Mouse (Mus musculus) hindbrain, embryonic 12.5 days (tissue): Measurements from ENCODE around the gene Setx. TPM values are rescaled to one million over a fixed set of nuclear protein-coding genes. Genes with fewer than 3 reads are reported as not detected.
"Not testable (repeated sequence)": the region's sequence is repeated elsewhere in the genome, so short reads cannot be mapped to it uniquely, and the experiment has no call there.

Experiments
- ATAC-seq: fragments of 200-750 bp; cut with Nextera tagmentation; 2 replicates; pipeline ENCODE4 v1.8.0; 2017; ENCODE audit warnings: moderate TSS enrichment; ENCODE audit not compliant: low FRiP score
- H3K27ac ChIP-seq: fragments of 300-500 bp; sonication (generic); 2 replicates; pipeline ENCODE4 v1.5.1; 2016; ENCODE audit warnings: mild to moderate bottlenecking
- H3K27me3 ChIP-seq: fragments of 300-500 bp; sonication (generic); 2 replicates; pipeline ENCODE4 v1.6.1; 2016; ENCODE audit warnings: mild to moderate bottlenecking
- H3K36me3 ChIP-seq: fragments of 300-500 bp; sonication (generic); 2 replicates; pipeline ENCODE4 v1.6.1; 2016; ENCODE audit warnings: mild to moderate bottlenecking
- H3K4me1 ChIP-seq: fragments of 300-500 bp; sonication (generic); 2 replicates; pipeline ENCODE4 v1.6.1; 2016
- H3K4me2 ChIP-seq: fragments of 300-500 bp; sonication (generic); replicated peaks from 2 replicates; pipeline ENCODE4 v1.6.1; 2016; ENCODE audit warnings: mild to moderate bottlenecking
- H3K4me3 ChIP-seq: fragments of 300-500 bp; sonication (generic); 2 replicates; pipeline ENCODE4 v1.5.1; 2016; ENCODE audit warnings: mild to moderate bottlenecking
- H3K9ac ChIP-seq: fragments of 300-500 bp; sonication (generic); 2 replicates; pipeline ENCODE4 v1.6.1; 2016; ENCODE audit warnings: mild to moderate bottlenecking, moderate library complexity
- H3K9me3 ChIP-seq: fragments of 300-500 bp; sonication (generic); replicated peaks from 2 replicates; pipeline ENCODE4 v1.6.1; 2016; ENCODE audit warnings: mild to moderate bottlenecking
- WGBS: fragments of 180-500 bp; shearing (Covaris S2); methylation state at CpG from one replicate; pipeline ENCODE4 v1.1.7; 2016; 5-methylcytosine and 5-hydroxymethylcytosine counted together
- polyA plus RNA-seq: library from polyadenylated mRNA; unstranded; fragments of >200 nt; fragmentation: Nextera tagmentation; extraction: Ambion mirVana; gene quantifications from 2 replicates; pipeline ENCODE4 v1.2.1, GENCODE M21; 2016

Setx gene
- 17.4 and 20.0 TPM in 2 replicates for polyA plus RNA-seq

- peak within 1 kb of the TSS; percentile 94 for H3K27ac ChIP-seq
- ATAC-seq: no peak
- peak within 1 kb of the TSS; percentile 70 for H3K4me3 ChIP-seq
Measured at GRCm38 (mm10) chr2:29123907-29124569, at the start of gene Setx. TSS of gene Setx (plus strand) at chr2:29124181.

GRCm38 (mm10) chr2:29074676-29075075, 49.3 kb upstream of the Setx start:
- no peaks in the 10 kb centered on the region for H3K27me3 ChIP-seq
- ATAC-seq: no peak
- no peak overlapping the region for H3K4me3 ChIP-seq
- no peak overlapping the region for H3K27ac ChIP-seq
- no peak overlapping the region for H3K4me2 ChIP-seq
- no peaks in the 10 kb centered on the region for H3K4me1 ChIP-seq
- no peak overlapping the region for H3K9ac ChIP-seq
- no peaks in the 10 kb centered on the region for H3K9me3 ChIP-seq
- WGBS: 96% methylated on average over 7 of the region's 7 CpGs
- H3K36me3 ChIP-seq: peaks cover 85% of the 10 kb centered on the region

More at GRCm38 (mm10) chr2:29123907-29124569, at the start of gene Setx:
- Histone ChIP-seq H3K36me3 (peaks cover 23% of the 10 kb centered on the region), H3K4me1 (peaks cover 8% of the 10 kb centered on the region), H3K9ac (peak within 1 kb of the TSS; percentile 88), H3K9me3 (no peaks in the 10 kb centered on the region), H3K4me2 (peak within 1 kb of the TSS; percentile 75), H3K27me3 (no peaks in the 10 kb centered on the region)
- WGBS: 68% methylated on average over 14 of the region's 14 CpGs

GRCm38 (mm10) chr2:29075331-29076070, 48.5 kb upstream of the Setx start:
- WGBS: 96% methylated on average over 11 of the region's 11 CpGs
- Histone ChIP-seq H3K27ac (no peak overlapping the region), H3K9me3 (no peaks in the 10 kb centered on the region), H3K4me3 (no peak overlapping the region), H3K27me3 (no peaks in the 10 kb centered on the region), H3K9ac (no peak overlapping the region), H3K4me2 (no peak overlapping the region), H3K4me1 (no peaks in the 10 kb centered on the region), H3K36me3 (peaks cover 87% of the 10 kb centered on the region)
- no peak for ATAC-seq

GRCm38 (mm10) chr2:29076226-29076625, 47.8 kb upstream of the Setx start:
- no peak overlapping the region for H3K4me3 ChIP-seq
- H3K27ac ChIP-seq: no peak overlapping the region
- H3K4me1 ChIP-seq: no peaks in the 10 kb centered on the region
- peaks cover 87% of the 10 kb centered on the region for H3K36me3 ChIP-seq
- no peak for ATAC-seq
- H3K9ac ChIP-seq: no peak overlapping the region
- H3K4me2 ChIP-seq: no peak overlapping the region
- no peaks in the 10 kb centered on the region for H3K9me3 ChIP-seq
- no peaks in the 10 kb centered on the region for H3K27me3 ChIP-seq
- WGBS: 88% methylated on average over 2 of the region's 2 CpGs

- Histone ChIP-seq H3K36me3 (peaks cover 89% of the 10 kb centered on the region), H3K27me3 (no peaks in the 10 kb centered on the region), H3K9me3 (no peaks in the 10 kb centered on the region), H3K4me1 (no peaks in the 10 kb centered on the region), H3K4me2 (no peak overlapping the region), H3K27ac (no peak overlapping the region), H3K9ac (no peak overlapping the region), H3K4me3 (no peak overlapping the region)
- WGBS: 74% methylated on average over 3 of the region's 3 CpGs
- no peak for ATAC-seq
Measured at GRCm38 (mm10) chr2:29081965-29082364, 42.0 kb upstream of the Setx start.

GRCm38 (mm10) chr2:29086026-29086425, 38.0 kb upstream of the Setx start:
- peaks cover 63% of the 10 kb centered on the region for H3K36me3 ChIP-seq
- H3K9ac ChIP-seq: no peak overlapping the region

GRCm38 (mm10) chr2:29089276-29089675, 34.7 kb upstream of the Setx start:
- not testable (repeated sequence) for H3K27ac ChIP-seq, H3K27me3 ChIP-seq, H3K9ac ChIP-seq, ATAC-seq, H3K4me2 ChIP-seq, H3K4me1 ChIP-seq, H3K4me3 ChIP-seq, H3K9me3 ChIP-seq
- WGBS: 74% methylated on average over 6 of the region's 6 CpGs
- peaks cover 31% of the 10 kb centered on the region for H3K36me3 ChIP-seq

More at GRCm38 (mm10) chr2:29086026-29086425, 38.0 kb upstream of the Setx start:
- H3K27me3 ChIP-seq: no peaks in the 10 kb centered on the region
- 97% methylated on average over 7 of the region's 7 CpGs for WGBS
- H3K4me3 ChIP-seq: no peak overlapping the region
- no peak overlapping the region for H3K27ac ChIP-seq
- H3K9me3 ChIP-seq: no peaks in the 10 kb centered on the region
- no peak for ATAC-seq
- H3K4me1 ChIP-seq: no peaks in the 10 kb centered on the region
- H3K4me2 ChIP-seq: no peak overlapping the region

GRCm38 (mm10) chr2:29095674-29096073, 28.3 kb upstream of the Setx start:
- Histone ChIP-seq H3K4me3 (no peak overlapping the region), H3K9me3 (no peaks in the 10 kb centered on the region), H3K27ac (no peak overlapping the region), H3K36me3 (no peaks in the 10 kb centered on the region), H3K4me1 (no peaks in the 10 kb centered on the region), H3K27me3 (no peaks in the 10 kb centered on the region), H3K9ac (no peak overlapping the region), H3K4me2 (no peak overlapping the region)
- ATAC-seq: no peak
- 87% methylated on average over 8 of the region's 8 CpGs for WGBS

GRCm38 (mm10) chr2:29096751-29097150, 27.2 kb upstream of the Setx start:
- H3K9ac ChIP-seq: no peak overlapping the region
- H3K4me1 ChIP-seq: no peaks in the 10 kb centered on the region
- no peaks in the 10 kb centered on the region for H3K9me3 ChIP-seq
- no peaks in the 10 kb centered on the region for H3K27me3 ChIP-seq
- no peak overlapping the region for H3K4me3 ChIP-seq
- H3K4me2 ChIP-seq: no peak overlapping the region
- H3K27ac ChIP-seq: no peak overlapping the region
- no peaks in the 10 kb centered on the region for H3K36me3 ChIP-seq
- 66% methylated on average over 4 of the region's 4 CpGs for WGBS
- ATAC-seq: no peak

- no peak overlapping the region for H3K9ac ChIP-seq
- H3K4me3 ChIP-seq: no peak overlapping the region
- no peaks in the 10 kb centered on the region for H3K4me1 ChIP-seq
- H3K36me3 ChIP-seq: no peaks in the 10 kb centered on the region
- ATAC-seq: no peak
- H3K27ac ChIP-seq: no peak overlapping the region
- H3K9me3 ChIP-seq: no peaks in the 10 kb centered on the region
- H3K4me2 ChIP-seq: no peak overlapping the region
- WGBS: 79% methylated on average over 3 of the region's 3 CpGs
- H3K27me3 ChIP-seq: no peaks in the 10 kb centered on the region
Measured at GRCm38 (mm10) chr2:29097465-29097864, 26.5 kb upstream of the Setx start.

GRCm38 (mm10) chr2:29097955-29098354, 26.0 kb upstream of the Setx start:
- not testable (repeated sequence) for H3K9me3 ChIP-seq, ATAC-seq, H3K27me3 ChIP-seq, H3K9ac ChIP-seq, H3K4me3 ChIP-seq, H3K4me1 ChIP-seq, H3K4me2 ChIP-seq, H3K36me3 ChIP-seq, H3K27ac ChIP-seq
- 95% methylated on average over 4 of the region's 5 CpGs for WGBS

GRCm38 (mm10) chr2:29098786-29099185, 25.2 kb upstream of the Setx start:
- no peaks in the 10 kb centered on the region for H3K9me3 ChIP-seq
- no peak overlapping the region for H3K27ac ChIP-seq
- no peak for ATAC-seq
- H3K36me3 ChIP-seq: no peaks in the 10 kb centered on the region
- no peak overlapping the region for H3K4me2 ChIP-seq
- no peak overlapping the region for H3K9ac ChIP-seq
- WGBS: 75% methylated on average over 8 of the region's 8 CpGs
- H3K4me3 ChIP-seq: no peak overlapping the region
- no peaks in the 10 kb centered on the region for H3K4me1 ChIP-seq
- no peaks in the 10 kb centered on the region for H3K27me3 ChIP-seq

GRCm38 (mm10) chr2:29099646-29100045, 24.3 kb upstream of the Setx start:
- Histone ChIP-seq H3K27me3 (no peaks in the 10 kb centered on the region), H3K4me1 (no peaks in the 10 kb centered on the region), H3K9ac (no peak overlapping the region), H3K4me2 (no peak overlapping the region), H3K36me3 (no peaks in the 10 kb centered on the region), H3K4me3 (no peak overlapping the region), H3K27ac (no peak overlapping the region), H3K9me3 (no peaks in the 10 kb centered on the region)
- no peak for ATAC-seq
- WGBS: 87% methylated on average over 14 of the region's 14 CpGs
